Mouse (Mus musculus): ENCODE results near the gene Lgals12. TPM values are rescaled to one million over a fixed set of nuclear protein-coding genes. Genes with fewer than 3 reads are reported as not detected.

The Lgals12 gene
- polyA plus RNA-seq, 1 experiment from 2014 or later: 0.20 TPM

DNA sequence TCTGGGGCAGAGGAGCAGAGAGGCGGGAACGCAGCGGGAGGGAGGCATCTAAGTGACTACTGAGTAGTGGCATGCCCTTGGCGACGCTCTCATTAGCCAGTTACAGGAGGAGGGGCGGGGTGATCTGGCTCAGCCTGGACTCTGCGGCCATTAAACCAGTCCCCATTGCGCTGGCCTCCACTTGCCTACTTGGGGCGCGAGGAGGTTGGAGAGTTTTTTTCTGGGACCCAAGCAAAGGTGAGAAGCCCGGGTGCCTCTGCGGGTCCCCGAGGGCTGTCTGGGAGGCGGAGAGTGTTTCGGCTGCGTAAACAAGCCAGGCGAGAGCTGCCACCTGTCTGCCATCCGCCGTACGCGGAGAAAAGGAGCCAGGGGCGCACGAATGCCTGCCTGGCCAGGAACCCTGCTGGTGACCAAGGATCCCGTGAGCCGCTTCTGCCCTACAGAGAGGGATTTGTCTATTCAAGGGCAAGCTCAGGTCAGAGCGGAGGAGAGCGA is 49.6 kb downstream of the Lgals12 start, which contains the start of gene Pla2g16:
Gene Pla2g16, plus strand, starts transcription at position 132 of the 495 bp plus-strand sequence.
- ATAC-seq (peak; percentile 85), DNase-seq (ENCODE audit: low spot score) (peak; percentile 65)
- H3K9ac ChIP-seq (ENCODE audit: low read length): peak within 1 kb of the TSS; percentile 55
- H3K4me3 ChIP-seq (ENCODE audit: low read depth, low read length): peak within 1 kb of the TSS; percentile 29
- H3K4me1 ChIP-seq (ENCODE audit: control insufficient read depth, insufficient read depth, low read length): peaks cover 10% of the 10 kb centered on the region
- peak within 1 kb of the TSS; percentile 62 for H3K4me2 ChIP-seq (ENCODE audit: low read length)
- no peaks in the 10 kb centered on the region for H3K36me3 ChIP-seq (ENCODE audit: control insufficient read depth, insufficient read depth, low read length)
- H3K9me3 ChIP-seq (replicated peaks; ENCODE audit: control insufficient read depth, low read length): no peaks in the 10 kb centered on the region
- H3K27ac ChIP-seq (ENCODE audit: low read depth, low read length): no peak within 1 kb of the TSS
- 1% methylated on average over 27 of the region's 27 CpGs for WGBS
- no peaks in the 10 kb centered on the region for H3K27me3 ChIP-seq (replicated peaks; ENCODE audit: control insufficient read depth, insufficient read depth, low read length)

DNA sequence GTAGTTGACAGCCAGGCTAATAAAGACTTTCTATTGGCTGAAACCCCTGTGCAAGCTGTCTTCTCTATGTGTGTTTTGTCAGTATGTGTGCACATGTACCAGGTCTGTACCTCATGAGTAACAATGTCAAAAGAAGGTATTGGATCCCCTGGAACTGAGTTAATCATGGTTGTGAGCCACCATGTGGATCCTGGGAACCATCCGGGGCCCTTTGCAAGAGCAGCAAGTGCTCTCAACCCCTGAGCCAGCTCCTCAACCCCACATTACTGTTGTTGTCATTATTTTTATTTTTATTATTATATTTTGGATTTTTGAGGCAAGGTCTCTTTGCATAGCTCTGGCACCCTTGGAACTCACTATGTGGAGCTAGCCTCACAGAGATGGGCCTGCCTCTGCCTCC is 50.4 kb downstream of the Lgals12 start:
- Histone ChIP-seq H3K27me3 (replicated peaks; ENCODE audit: control insufficient read depth, insufficient read depth, low read length) (no peaks in the 10 kb centered on the region), H3K27ac (ENCODE audit: low read depth, low read length) (no peak overlapping the region), H3K9ac (ENCODE audit: low read length) (no peak overlapping the region), H3K4me3 (ENCODE audit: low read depth, low read length) (no peak overlapping the region), H3K9me3 (replicated peaks; ENCODE audit: control insufficient read depth, low read length) (no peaks in the 10 kb centered on the region), H3K4me1 (ENCODE audit: control insufficient read depth, insufficient read depth, low read length) (peaks cover 10% of the 10 kb centered on the region), H3K4me2 (ENCODE audit: low read length) (no peak overlapping the region), H3K36me3 (ENCODE audit: control insufficient read depth, insufficient read depth, low read length) (no peaks in the 10 kb centered on the region)
- ATAC-seq: no peak
- 100% methylated on average over 1 of the region's 1 CpGs for WGBS
- no peak for DNase-seq (ENCODE audit: low spot score)

DNA sequence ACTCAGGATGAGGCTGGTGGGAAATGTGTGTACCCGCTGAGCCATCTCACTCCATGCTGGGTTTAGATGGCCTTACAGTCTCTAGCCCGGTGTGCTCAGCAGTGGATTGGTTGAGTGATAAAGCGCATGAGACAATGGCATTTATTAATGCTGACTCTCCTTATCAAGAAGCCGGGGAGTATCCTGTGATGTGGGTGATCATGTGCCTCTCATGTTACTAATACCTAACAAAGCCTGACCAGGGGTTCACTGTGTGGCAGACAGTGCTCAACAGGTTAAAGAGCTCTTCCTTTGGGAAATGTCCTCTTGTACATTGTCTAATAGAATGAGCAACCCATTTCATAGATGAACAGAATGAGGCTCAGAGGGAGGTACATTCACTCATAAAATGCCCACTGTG is 52.1 kb downstream of the Lgals12 start:
- no peaks in the 10 kb centered on the region for H3K36me3 ChIP-seq (ENCODE audit: control insufficient read depth, insufficient read depth, low read length)
- H3K27me3 ChIP-seq (replicated peaks; ENCODE audit: control insufficient read depth, insufficient read depth, low read length): no peaks in the 10 kb centered on the region
- H3K27ac ChIP-seq (ENCODE audit: low read depth, low read length): no peak overlapping the region
- H3K4me3 ChIP-seq (ENCODE audit: low read depth, low read length): no peak overlapping the region
- WGBS: 75% methylated on average over 4 of the region's 4 CpGs
- H3K9me3 ChIP-seq (replicated peaks; ENCODE audit: control insufficient read depth, low read length): no peaks in the 10 kb centered on the region
- no peak overlapping the region for H3K9ac ChIP-seq (ENCODE audit: low read length)
- H3K4me2 ChIP-seq (ENCODE audit: low read length): no peak overlapping the region
- DNase-seq (ENCODE audit: low spot score) (no peak), ATAC-seq (no peak)
- H3K4me1 ChIP-seq (ENCODE audit: control insufficient read depth, insufficient read depth, low read length): peaks cover 10% of the 10 kb centered on the region

DNA sequence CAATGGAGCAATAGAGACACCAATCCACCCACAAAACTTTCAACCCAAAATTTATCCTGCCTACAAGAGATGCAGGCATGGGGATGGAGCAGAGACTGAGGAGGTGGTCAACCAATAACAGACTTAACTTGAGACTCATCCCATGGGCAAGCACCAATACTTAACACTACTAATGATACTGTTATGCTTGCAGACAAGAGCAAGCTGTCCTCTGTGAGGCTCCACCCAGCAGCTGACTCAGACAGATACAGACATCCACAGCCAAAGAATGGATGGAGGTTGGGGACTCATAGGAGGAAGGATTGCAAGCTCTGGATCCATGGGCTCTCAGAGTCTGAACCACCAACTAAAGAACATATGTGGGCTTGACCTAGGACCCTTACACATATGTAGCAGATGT is 53.6 kb downstream of the Lgals12 start:
- H3K4me1 ChIP-seq (ENCODE audit: control insufficient read depth, insufficient read depth, low read length): peaks cover 10% of the 10 kb centered on the region
- H3K36me3 ChIP-seq (ENCODE audit: control insufficient read depth, insufficient read depth, low read length): no peaks in the 10 kb centered on the region
- H3K4me2 ChIP-seq (ENCODE audit: low read length): no peak overlapping the region
- no peak overlapping the region for H3K27ac ChIP-seq (ENCODE audit: low read depth, low read length)
- ATAC-seq (no peak), DNase-seq (ENCODE audit: low spot score) (no peak)
- H3K27me3 ChIP-seq (replicated peaks; ENCODE audit: control insufficient read depth, insufficient read depth, low read length): no peaks in the 10 kb centered on the region
- no peak overlapping the region for H3K9ac ChIP-seq (ENCODE audit: low read length)
- no peak overlapping the region for H3K4me3 ChIP-seq (ENCODE audit: low read depth, low read length)
- no peaks in the 10 kb centered on the region for H3K9me3 ChIP-seq (replicated peaks; ENCODE audit: control insufficient read depth, low read length)

DNA sequence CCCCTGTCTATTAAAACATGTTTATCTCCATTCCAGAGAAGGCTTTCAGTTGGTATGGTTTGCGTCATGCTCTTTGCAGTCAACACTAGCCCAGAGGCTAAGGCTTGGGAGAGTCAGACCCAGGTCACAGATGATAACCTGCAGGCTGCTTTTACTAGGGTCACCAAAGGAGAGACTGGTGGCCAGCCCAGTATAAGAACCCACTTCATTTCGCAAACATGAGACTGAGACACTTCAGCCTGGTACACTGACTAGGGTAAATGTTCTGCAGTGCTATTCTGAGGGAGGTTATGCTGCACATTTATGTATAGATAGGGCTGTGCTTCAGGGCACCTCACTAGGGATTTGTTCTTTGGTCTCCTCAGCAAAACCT is 54.7 kb downstream of the Lgals12 start:
- ATAC-seq: no peak
- 90% methylated on average over 2 of the region's 2 CpGs for WGBS
- Histone ChIP-seq H3K9ac (ENCODE audit: low read length) (no peak overlapping the region), H3K4me2 (ENCODE audit: low read length) (no peak overlapping the region), H3K4me3 (ENCODE audit: low read depth, low read length) (no peak overlapping the region), H3K27ac (ENCODE audit: low read depth, low read length) (no peak overlapping the region), H3K27me3 (replicated peaks; ENCODE audit: control insufficient read depth, insufficient read depth, low read length) (no peaks in the 10 kb centered on the region), H3K36me3 (ENCODE audit: control insufficient read depth, insufficient read depth, low read length) (no peaks in the 10 kb centered on the region), H3K9me3 (replicated peaks; ENCODE audit: control insufficient read depth, low read length) (no peaks in the 10 kb centered on the region), H3K4me1 (ENCODE audit: control insufficient read depth, insufficient read depth, low read length) (peaks cover 2% of the 10 kb centered on the region)
- DNase-seq (ENCODE audit: low spot score): no peak

DNA sequence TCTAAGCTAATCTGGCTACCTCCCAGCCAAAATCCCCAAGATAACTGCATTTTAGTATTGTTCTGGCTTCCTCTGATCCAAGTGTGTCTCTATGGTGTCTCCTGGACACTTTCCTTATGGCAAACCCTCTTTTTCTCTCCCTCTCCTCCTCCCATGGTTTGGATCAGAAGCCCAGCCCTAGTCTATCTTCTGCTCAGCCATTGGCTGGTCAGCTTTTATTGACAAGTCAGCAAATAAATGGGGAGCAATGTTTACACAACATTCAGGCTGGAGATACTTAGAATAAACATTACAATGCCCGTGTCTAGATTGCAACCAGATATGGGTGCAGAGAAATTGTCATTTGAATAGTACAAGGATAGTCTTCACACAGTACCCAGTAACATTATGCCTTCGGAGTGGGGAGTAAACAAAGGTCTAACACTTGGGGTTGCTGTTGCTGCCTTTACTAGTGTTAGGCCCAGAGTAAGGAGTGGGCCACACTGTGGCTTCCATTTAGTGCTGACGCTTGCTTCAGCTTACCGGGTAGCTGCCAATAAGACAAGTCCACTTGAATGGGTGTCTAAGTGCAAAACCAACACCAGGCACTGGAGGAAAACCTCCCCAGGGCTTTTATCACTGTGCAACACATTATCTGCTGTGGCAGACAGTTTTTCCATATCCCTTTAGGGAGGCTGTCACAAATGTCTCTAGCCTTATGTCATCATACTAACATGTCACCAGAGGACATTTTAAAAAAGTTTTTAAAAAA is 55.3 kb downstream of the Lgals12 start:
- WGBS: 71% methylated on average over 4 of the region's 4 CpGs
- no peaks in the 10 kb centered on the region for H3K4me1 ChIP-seq (ENCODE audit: control insufficient read depth, insufficient read depth, low read length)
- no peak overlapping the region for H3K4me3 ChIP-seq (ENCODE audit: low read depth, low read length)
- ATAC-seq (no peak), DNase-seq (ENCODE audit: low spot score) (no peak)
- no peak overlapping the region for H3K9ac ChIP-seq (ENCODE audit: low read length)
- no peaks in the 10 kb centered on the region for H3K27me3 ChIP-seq (replicated peaks; ENCODE audit: control insufficient read depth, insufficient read depth, low read length)
- no peak overlapping the region for H3K4me2 ChIP-seq (ENCODE audit: low read length)
- H3K36me3 ChIP-seq (ENCODE audit: control insufficient read depth, insufficient read depth, low read length): no peaks in the 10 kb centered on the region
- no peaks in the 10 kb centered on the region for H3K9me3 ChIP-seq (replicated peaks; ENCODE audit: control insufficient read depth, low read length)
- no peak overlapping the region for H3K27ac ChIP-seq (ENCODE audit: low read depth, low read length)

DNA sequence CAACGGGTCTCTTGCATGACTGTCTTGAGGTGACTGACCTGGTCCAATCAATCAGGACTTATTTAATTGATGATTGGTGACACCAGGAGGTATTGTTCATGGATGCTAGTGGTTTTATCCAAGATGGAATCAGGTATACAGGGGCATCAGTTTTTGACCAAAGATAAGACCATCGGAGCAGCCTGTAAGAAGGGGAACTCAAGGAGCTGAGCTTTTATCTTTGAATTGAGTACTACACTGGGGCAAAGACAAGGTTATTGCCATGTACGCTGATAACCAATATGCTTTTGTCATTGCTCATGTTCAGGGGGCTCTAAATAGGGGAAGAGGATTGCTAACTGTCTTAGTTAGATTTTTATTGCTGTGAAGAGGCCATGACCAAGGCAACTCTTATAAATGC is 58.1 kb downstream of the Lgals12 start:
- no peak overlapping the region for H3K4me2 ChIP-seq (ENCODE audit: low read length)
- DNase-seq (ENCODE audit: low spot score): no peak
- no peaks in the 10 kb centered on the region for H3K9me3 ChIP-seq (replicated peaks; ENCODE audit: control insufficient read depth, low read length)
- ATAC-seq: no peak
- H3K4me1 ChIP-seq (ENCODE audit: control insufficient read depth, insufficient read depth, low read length): no peaks in the 10 kb centered on the region
- H3K36me3 ChIP-seq (ENCODE audit: control insufficient read depth, insufficient read depth, low read length): no peaks in the 10 kb centered on the region
- H3K27me3 ChIP-seq (replicated peaks; ENCODE audit: control insufficient read depth, insufficient read depth, low read length): no peaks in the 10 kb centered on the region
- WGBS: 91% methylated on average over 3 of the region's 3 CpGs
- no peak overlapping the region for H3K27ac ChIP-seq (ENCODE audit: low read depth, low read length)
- no peak overlapping the region for H3K9ac ChIP-seq (ENCODE audit: low read length)
- H3K4me3 ChIP-seq (ENCODE audit: low read depth, low read length): no peak overlapping the region

Other genes starting within 250 kb of the Lgals12 start
- 33.6 and 36.2 TPM in 2 replicates for gene Spindoc, start 224.2 kb downstream of the Lgals12 start, polyA plus RNA-seq (2014; fragmentation: Nextera tagmentation; extraction: Ambion mirVana)
- gene 2700081O15Rik, start 189.6 kb downstream of the Lgals12 start, polyA plus RNA-seq (2014; fragmentation: Nextera tagmentation; extraction: Ambion mirVana): 22.1 and 24.7 TPM in 2 replicates
- gene Rtn3, start 123.9 kb downstream of the Lgals12 start, polyA plus RNA-seq (2014; fragmentation: Nextera tagmentation; extraction: Ambion mirVana): 464 and 468 TPM in 2 replicates
- 5.9 and 7.1 TPM in 2 replicates for gene Atl3, start 113.2 kb downstream of the Lgals12 start, polyA plus RNA-seq (2014; fragmentation: Nextera tagmentation; extraction: Ambion mirVana)
- 4.6 and 5.5 TPM in 2 replicates for gene Pla2g16, start 49.7 kb downstream of the Lgals12 start, polyA plus RNA-seq (2014; fragmentation: Nextera tagmentation; extraction: Ambion mirVana)
- not detected in 2 replicates for gene Hrasls5, start 5.3 kb upstream of the Lgals12 start, polyA plus RNA-seq (2014; fragmentation: Nextera tagmentation; extraction: Ambion mirVana)
- gene Slc22a19, start 104.1 kb upstream of the Lgals12 start, polyA plus RNA-seq (2014; fragmentation: Nextera tagmentation; extraction: Ambion mirVana): 0.19 TPM in 1 of 2 replicates, not detected in the other
- not detected in 2 replicates for gene Slc22a26, start 195.5 kb upstream of the Lgals12 start, polyA plus RNA-seq (2014; fragmentation: Nextera tagmentation; extraction: Ambion mirVana)

Data from forebrain, embryonic 14.5 days (tissue).